In the genomic region with DNA sequence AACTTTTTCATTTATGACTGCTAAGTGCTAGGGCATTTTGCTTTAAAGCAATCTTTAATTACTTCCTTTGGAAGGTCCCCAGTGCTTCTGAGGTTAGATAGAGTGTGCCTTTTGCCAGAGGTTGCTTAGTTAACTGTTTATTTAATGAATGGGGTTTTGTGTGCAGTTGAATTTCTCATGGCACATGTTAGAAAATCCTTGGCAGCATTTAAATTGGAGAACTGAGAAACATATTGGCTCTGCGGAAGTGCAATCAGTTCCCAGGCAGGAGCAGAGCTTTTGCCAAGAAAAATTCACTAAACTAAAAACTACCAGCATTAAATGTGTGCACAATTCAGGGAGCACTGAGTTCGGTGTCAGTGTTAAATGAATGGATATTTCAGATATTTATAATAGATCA, we compare ENCODE assay signal across 14 mouse cellular contexts.
DNase-seq lines count a peak whose midpoint lies in the region; ATAC-seq lines count a peak whose summit lies in the region.
"Had no signal": no experiment of that assay in that cellular context is flagged by ENCODE, and none has a peak within 500 bp of the region (broad histone marks: within the 10 kb centered on the region; RNA-seq: fewer than 3 reads in every experiment).

No protein-coding gene starts in this region.

- WGBS in hindbrain, embryonic 16.5 days = 52% methylated on average over 2 of the region's 2 CpGs
- WGBS in hindbrain, embryonic 10.5 days = 89% methylated on average over 2 of the region's 2 CpGs

- H3K9me3 ChIP-seq in hindbrain, embryonic 16.5 days (ENCODE audit: control insufficient read depth, low read length) = no peaks in the 10 kb centered on the region
- no peaks in the 10 kb centered on the region for H3K9me3 ChIP-seq in hindbrain, embryonic 10.5 days
- H3K9me3 ChIP-seq: embryonic facial prominence, embryonic 12.5 days; heart, embryonic 15.5 days; liver, embryonic 15.5 days; megakaryocyte, embryonic 14.5 days had no signal

- H3K9ac ChIP-seq in hindbrain, embryonic 16.5 days (ENCODE audit: low read depth, low read length) = no peak overlapping the region
- H3K9ac ChIP-seq: embryonic facial prominence, embryonic 12.5 days; heart, embryonic 15.5 days; liver, embryonic 15.5 days had no signal

- H3K36me3 ChIP-seq in hindbrain, embryonic 16.5 days (ENCODE audit: control insufficient read depth, insufficient read depth, low read length) = no peaks in the 10 kb centered on the region
- H3K36me3 ChIP-seq in hindbrain, embryonic 10.5 days = no peaks in the 10 kb centered on the region
- H3K36me3 ChIP-seq: embryonic facial prominence, embryonic 12.5 days; heart, embryonic 15.5 days; liver, embryonic 15.5 days had no signal

- peak; percentile 67 for ATAC-seq in hindbrain, embryonic 16.5 days
- ATAC-seq in megakaryocyte progenitor cell, adult 5-6 weeks (replicated peaks; ENCODE audit: poor library complexity) = no peak
- ATAC-seq: intestine, postnatal 0 days had no signal

- H3K27me3 ChIP-seq in hindbrain, embryonic 16.5 days (replicated peaks; ENCODE audit: control insufficient read depth, insufficient read depth, low read length) = no peaks in the 10 kb centered on the region
- no peaks in the 10 kb centered on the region for H3K27me3 ChIP-seq in hindbrain, embryonic 10.5 days (ENCODE audit: insufficient read depth, poor library complexity, severe bottlenecking)
- H3K27me3 ChIP-seq: embryonic facial prominence, embryonic 12.5 days; heart, embryonic 15.5 days; liver, embryonic 15.5 days; megakaryocyte, embryonic 14.5 days had no signal

- DNase-seq in hindbrain, embryonic 10.5 days (ENCODE audit: low spot score) = no peak
- DNase-seq in right cerebral cortex, postnatal 10 days (ENCODE audit: low spot score in 2 of 2) = peak; percentile 29 to 47
- no peak for DNase-seq in right cerebral cortex, postnatal 36 days (ENCODE audit: low spot score in 2 of 2)
- DNase-seq in cerebellum, postnatal 36 days = peak; percentile 37 to 49
- no peak for DNase-seq in urinary bladder, postnatal 36 days (ENCODE audit: low spot score in 2 of 2)
- DNase-seq in ovary, postnatal 14 days (ENCODE audit: low spot score) = no peak
- DNase-seq: retina, postnatal 1 day had no signal

- peak overlapping the region; percentile 5; the same call in 1 of the 2 replicates for H3K27ac ChIP-seq in hindbrain, embryonic 16.5 days (ENCODE audit: low read depth, low read length)
- H3K27ac ChIP-seq in hindbrain, embryonic 10.5 days = no peak overlapping the region
- H3K27ac ChIP-seq: embryonic facial prominence, embryonic 12.5 days; heart, embryonic 15.5 days; liver, embryonic 15.5 days had no signal

- H3K4me3 ChIP-seq in hindbrain, embryonic 16.5 days (ENCODE audit: low read length) = no peak overlapping the region
- no peak overlapping the region for H3K4me3 ChIP-seq in hindbrain, embryonic 10.5 days
- H3K4me3 ChIP-seq: embryonic facial prominence, embryonic 12.5 days; heart, embryonic 15.5 days; liver, embryonic 15.5 days; megakaryocyte, embryonic 14.5 days had no signal

- H3K4me2 ChIP-seq in hindbrain, embryonic 16.5 days (ENCODE audit: low read length) = no peak overlapping the region
- H3K4me2 ChIP-seq: embryonic facial prominence, embryonic 12.5 days; heart, embryonic 15.5 days; liver, embryonic 15.5 days had no signal

- no peaks in the 10 kb centered on the region for H3K4me1 ChIP-seq in hindbrain, embryonic 16.5 days (ENCODE audit: control insufficient read depth, insufficient read depth, low read depth, low read length)
- no peaks in the 10 kb centered on the region for H3K4me1 ChIP-seq in hindbrain, embryonic 10.5 days (replicated peaks)
- H3K4me1 ChIP-seq: embryonic facial prominence, embryonic 12.5 days; heart, embryonic 15.5 days; liver, embryonic 15.5 days; megakaryocyte, embryonic 14.5 days had no signal

Comparison
In these comparisons a context has a peak if more than half of its experiments do, and no peak if none do; other contexts are left out.
1. DNase-seq: peak in right cerebral cortex, postnatal 10 days (2 of 2) and cerebellum, postnatal 36 days (2 of 2); none in hindbrain, embryonic 10.5 days (single experiment), right cerebral cortex, postnatal 36 days (0 of 2), urinary bladder, postnatal 36 days (0 of 2) and ovary, postnatal 14 days (single experiment).